Mouse (Mus musculus) spleen, postnatal 10 days (tissue): ENCODE results near the gene Prodh2.
"Not testable (repeated sequence)": the region's sequence is repeated elsewhere in the genome, so short reads cannot be mapped to it uniquely, and the experiment has no call there.

ENCODE experiments used
- DNase-seq, 2 experiments: peaks; one replicate each; pipeline ENCODE4 v3.0.0; 2021 to 2022; ENCODE audit warnings: low spot score in 2 of 2

The Prodh2 gene

DNA sequence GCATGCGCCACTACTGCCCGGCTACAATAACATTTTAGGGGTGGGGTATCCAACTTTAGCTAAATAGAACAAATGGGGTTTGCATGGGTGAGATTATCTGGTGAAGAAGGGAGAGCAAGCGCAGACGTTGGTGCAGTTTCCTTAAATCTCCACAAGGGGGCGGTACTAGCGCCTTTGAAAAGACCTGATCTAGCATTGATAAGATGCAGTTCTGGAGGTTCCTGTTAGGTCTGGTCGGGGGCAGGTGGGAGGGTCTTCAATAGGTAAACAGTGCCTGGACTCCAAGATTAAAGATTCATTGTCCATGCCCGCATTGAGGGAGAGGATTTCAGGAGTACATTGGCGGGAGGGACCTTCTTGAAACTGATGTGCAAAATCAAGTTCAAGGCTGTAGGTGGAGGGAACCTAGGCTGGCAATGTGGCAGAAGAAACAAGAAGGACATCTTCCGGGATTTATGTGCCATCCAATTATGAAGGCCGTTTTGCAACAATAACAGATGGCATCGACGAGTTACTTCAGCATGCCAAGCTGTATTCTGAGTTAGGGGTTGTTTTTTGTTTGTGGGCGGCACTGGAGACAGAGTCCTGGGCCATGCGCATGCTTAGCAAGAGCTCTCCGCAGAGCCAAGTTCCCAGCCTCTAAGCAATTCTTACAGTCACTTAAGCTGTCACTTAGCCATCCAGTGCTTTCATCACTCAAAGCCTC lies 3.0 kb upstream of the Prodh2 start:
- peak; percentile 25 to 63 for DNase-seq

DNA sequence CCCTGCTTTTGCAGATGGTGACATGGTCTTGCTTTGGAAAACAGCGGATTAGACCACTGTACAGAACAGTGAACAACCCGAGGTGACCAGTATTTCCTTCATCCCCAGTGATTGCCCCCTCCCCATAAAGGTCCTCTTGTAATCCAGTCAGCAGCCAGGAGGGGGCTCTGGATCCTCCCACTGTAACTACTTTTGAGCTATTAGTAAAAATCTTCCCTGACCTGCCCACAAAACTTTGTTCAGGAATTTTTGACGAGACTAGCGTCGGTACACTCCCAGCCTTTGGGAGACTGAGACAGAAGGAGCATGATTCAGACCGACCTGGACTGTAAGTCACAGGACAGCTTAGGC lies 2.5 kb upstream of the Prodh2 start:
- no peak for DNase-seq

DNA sequence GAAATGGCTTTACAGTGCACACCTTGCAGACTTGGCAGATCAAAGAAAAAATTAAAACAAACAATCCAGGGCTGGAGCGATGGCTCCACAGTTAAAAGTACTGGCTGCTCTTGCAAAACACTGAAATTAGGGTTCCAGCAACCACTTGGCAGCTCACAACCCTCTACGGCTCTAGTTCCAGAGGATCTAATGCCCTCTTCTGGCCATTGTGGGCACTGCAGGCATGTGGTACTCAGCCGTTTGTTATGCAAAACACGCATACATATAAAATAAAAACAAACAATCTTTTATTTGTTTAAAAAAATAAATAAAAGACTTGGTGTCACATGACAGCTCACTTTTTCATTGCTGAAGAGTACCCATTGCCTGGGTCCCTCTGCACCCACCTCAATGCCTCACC lies 657 bp upstream of the Prodh2 start:
- peak; percentile 74 to 88 for DNase-seq

DNA sequence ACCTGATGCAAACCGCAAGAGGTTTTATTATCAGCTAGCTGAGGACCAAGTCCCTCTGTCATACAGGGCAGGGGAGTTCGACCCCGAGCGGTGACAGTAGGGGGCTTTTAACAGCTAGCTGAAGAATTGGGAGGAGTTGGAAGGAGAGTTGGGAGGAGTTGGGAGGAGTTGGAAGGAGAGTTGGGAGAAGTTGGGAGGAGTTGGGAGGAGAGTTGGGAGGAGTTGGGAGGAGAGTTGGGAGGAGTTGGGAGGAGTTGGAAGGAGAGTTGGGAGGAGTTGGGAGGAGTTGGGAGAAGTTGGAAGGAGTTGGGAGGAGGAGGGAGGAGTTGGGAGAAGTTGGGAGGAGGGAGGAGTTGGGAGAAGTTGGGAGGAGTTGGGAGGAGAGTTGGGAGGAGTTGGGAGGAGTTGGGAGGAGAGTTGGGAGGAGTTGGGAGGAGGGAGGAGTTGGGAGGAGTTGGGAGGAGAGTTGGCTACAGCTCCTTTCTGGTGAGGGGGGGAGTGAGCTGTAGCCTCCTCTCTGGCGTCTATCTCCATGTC lies 2.2 kb downstream of the Prodh2 start:
- DNase-seq: not testable (repeated sequence)

DNA sequence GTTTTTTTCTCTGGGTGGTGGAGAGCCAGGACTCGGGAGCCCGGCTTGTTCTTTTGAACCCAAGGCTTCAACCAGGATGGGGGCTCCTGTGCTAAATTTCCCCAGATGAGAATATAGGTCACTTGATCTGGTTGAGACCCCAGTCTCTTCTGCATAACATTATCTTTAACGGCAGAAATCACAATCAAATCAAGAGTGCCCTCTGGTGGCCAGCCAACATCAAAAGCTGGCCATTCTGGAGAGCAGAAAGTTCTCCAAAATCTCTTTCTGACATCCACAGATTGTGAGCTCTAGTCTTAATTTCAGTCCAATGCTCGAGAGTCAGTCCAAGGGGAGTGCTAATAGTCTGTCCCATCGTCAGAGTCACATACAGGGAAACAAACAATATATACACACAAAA lies 7.7 kb downstream of the Prodh2 start:
- DNase-seq: not testable (repeated sequence)

DNA sequence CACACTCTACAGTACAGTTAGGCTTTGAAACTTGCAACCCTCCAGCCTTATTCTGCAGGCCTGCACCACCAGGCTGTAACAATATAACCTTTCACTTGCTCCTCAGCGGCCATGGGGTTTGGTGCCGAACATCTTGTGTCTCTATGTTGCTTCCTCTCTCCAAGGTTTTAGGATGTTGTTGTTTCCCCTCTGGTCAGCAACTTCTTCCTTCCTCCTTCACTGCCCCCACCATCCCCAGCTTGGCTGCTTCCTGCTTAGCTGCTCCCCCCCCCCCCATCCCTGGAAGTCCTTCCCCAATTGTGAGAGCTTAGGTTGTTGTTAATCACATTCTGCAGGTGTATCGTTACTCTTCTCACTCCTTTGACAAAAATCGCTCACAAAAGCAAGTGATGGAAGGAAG lies 14.6 kb downstream of the Prodh2 start:
- DNase-seq: no peak

DNA sequence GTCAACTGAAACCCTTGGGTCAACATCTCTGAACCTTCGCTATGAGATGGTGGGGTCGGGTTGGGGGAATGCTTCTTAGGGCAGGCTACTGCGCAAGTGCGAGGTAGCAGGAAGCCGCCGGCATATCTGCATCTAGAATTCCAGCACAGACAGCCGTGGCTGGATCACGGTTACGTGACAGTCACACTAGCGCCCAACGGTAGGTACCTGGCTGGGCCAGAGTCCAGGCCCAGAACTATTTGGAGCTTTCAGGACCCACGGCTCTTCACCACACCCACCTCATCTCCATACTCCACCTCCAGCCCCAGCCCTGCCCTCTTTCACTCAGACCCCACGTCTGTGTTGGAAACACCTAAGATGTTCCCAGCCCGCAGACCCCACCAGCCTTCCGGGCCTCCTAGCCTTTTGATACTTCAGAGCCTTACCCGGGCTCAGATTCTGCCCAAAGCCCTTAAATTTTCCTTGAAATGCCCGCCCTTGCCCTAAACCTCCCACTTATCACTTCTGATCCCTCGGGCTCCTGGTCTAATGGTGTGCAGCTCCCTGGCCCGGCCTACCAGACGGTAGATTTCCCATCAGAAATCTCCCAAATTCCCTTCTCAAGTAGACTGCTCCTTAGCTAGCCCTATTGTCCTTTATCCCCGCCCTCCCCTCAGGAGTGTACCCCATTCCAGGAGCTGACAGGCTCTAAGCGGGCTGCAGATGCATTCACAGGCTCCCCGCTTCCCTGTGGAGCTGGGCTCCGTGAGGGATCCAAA lies 21.8 kb downstream of the Prodh2 start:
- DNase-seq: no peak

DNA sequence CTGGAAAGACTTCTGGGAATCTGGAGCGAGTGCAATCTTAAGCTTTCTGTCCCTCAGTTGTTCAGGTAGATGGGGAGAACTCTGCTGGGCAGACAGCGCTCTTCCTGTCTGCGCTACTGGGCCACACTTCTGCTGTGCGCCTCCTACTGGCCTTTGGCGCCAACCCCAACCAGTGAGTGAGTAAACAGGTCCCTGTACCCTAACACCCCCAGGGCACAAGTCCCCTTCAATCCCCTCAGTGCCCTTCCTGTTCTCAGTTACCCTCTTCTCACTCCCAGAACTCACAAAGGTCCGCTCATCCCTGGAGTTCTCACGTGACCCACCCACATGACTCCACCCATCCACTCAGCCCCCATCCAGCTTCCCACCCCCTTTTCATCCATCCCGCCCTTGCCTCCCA lies 24.9 kb downstream of the Prodh2 start:
- DNase-seq: no peak

DNA sequence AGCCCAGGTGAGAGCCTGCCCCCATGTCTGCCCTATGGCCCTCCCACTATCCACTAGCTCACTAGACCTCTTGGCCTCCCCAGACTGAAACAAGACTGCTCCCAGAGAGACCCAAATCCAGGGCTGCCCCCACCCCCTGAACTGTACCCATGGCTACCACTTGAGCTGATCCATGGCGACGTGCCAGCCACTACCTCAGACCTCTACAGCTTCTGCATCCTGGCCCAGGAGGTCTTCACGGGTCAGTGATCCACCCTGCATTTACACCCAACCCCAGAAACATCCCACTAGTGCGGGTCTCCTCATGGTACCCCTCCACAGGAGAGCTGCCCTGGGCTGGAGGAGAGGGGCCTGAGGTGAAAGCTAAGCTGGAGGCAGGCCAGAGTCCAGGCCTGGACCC lies 27.0 kb downstream of the Prodh2 start:
- DNase-seq: no peak

DNA sequence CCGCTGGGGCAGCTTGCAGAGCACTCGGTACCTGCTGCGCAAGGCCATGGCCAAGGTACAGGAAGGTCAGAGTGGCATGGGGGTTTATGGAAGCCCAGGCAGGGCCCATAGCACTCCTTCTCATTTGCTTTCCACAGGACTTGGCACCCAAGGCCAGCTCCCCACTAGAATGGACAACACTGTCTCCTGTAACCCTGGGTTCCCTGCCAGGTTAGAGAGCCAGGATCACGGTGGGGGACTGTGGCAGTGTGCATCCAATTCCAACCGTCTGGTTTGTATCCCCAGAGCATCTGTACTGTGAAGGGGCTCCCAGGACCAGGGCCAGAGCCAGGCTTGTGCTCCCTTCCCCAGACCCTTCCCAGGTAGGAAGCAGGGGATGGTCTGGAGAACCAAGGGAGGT lies 27.4 kb downstream of the Prodh2 start:
- no peak for DNase-seq

DNA sequence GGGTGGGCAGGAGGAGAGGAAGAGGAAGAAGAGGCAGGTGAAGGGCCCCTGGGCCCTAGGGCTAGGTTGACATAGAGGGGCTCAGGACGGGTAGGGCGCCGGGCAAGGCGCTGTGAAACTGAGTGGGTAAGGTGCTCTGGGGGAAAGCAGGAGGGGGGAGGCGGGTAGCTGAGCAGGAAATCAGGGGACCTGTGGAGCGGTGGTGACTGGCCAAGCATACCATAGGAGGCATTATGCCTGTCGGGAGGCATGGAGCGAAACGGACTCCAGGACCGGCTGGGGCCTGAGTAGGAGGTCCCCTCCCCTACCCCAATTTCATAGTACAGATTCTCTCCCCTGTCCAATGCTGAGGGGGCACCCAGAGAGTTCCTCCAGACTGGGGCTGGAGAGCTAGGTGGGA lies 29.4 kb downstream of the Prodh2 start:
- DNase-seq: no peak

DNA sequence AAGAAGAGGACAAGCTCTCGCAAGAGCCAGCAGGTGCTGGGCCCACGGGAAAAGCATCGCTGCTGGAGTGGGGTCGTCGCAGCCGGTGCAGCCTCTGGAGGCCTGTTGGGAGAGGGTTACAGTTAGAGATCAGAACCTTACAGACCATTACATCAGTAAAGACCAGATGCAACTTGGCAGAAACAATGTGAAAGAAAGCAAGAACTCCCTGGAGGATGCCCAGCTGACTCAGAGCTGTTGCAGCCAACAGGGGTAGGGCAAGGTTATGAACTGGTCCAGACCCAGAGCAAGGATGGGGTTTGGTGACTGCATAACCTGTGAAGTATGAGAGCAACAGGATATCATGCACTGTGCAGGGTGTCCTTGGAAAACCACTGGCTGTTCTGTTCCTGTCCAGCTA lies 31.1 kb downstream of the Prodh2 start:
- DNase-seq: no peak

DNA sequence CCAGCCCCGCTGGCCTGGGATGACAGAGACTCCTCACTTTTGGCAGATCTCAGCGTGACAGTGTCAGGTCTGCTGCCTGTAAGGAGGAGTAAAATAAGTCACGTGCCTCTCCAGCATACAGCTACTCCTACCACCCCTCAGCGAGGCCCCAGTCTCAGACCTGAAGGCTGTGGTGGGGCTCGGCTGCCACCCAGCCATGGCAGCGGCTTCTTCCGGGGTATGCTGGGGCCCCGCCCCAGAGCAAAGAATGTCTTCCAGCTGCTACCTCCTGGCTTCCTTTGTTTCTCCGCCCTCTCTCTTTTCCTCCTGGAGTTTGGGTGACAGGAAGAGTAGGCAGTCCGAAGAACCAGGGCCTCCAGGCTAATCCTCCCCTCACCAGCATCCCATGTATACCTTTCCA lies 32.5 kb downstream of the Prodh2 start:
- no peak for DNase-seq

DNA sequence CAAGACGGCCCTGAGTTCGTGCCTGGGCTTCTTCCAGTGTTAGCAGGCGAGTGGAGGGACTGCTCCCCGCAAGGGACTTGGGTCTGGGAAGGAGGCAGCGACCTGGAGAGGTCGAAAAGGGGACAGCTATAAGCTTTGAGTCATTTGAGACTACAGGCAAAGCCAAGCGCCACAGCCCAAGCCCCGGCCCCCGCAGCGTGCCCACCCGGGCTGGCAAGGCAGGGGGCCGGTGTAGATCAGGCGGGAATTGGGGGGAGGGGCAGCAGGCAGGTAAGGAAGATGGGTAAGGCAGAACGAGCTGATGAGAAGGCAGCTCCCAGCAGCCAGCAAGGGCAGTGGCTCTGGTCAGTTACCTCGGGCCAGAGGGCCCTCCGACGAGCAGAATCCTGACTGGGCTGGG lies 33.0 kb downstream of the Prodh2 start:
- DNase-seq: no peak

DNA sequence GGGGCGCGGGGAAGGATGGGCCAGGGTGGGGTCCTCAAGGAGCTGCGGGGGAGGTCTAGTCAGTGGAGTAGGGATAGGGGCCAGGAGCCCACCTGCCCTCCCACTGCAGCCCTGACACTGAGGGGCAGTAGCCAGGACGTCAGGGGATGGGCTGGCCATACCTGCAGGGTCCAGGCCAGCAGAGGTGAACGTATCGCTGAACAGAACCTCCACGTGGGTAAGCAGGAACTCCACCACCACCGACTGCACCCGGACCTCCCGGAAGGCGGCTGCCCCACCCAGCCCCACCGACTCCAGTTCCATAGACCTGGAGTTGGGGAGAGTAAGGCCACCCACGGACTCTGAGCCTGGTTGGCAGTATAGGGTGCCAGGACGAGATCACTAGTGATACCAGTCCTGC lies 33.6 kb downstream of the Prodh2 start:
- no peak for DNase-seq

DNA sequence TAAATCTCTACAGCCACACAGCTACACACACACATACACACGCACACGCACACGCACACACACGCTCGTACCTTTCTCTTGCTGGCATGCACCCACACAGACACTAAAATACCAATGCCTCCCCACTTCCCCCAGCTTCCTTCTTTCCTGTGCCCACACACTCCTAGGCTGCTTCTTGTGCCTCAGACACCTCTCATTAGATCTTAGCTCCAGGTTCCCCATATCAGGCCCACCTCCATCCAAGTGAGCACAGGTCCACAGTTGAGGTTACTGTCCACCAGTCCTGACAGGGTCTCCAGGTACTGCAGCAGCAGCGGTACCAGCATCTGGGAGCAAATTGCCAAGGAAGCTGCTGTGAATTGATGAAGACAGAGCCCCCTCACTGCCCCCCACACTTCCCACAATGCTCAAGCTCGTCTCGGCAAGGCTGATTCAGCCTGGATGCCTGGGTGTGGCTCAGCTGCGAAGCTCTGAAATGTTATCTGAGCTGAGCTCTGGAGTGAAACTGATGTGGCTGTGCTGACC lies 37.9 kb downstream of the Prodh2 start:
- no peak for DNase-seq

DNA sequence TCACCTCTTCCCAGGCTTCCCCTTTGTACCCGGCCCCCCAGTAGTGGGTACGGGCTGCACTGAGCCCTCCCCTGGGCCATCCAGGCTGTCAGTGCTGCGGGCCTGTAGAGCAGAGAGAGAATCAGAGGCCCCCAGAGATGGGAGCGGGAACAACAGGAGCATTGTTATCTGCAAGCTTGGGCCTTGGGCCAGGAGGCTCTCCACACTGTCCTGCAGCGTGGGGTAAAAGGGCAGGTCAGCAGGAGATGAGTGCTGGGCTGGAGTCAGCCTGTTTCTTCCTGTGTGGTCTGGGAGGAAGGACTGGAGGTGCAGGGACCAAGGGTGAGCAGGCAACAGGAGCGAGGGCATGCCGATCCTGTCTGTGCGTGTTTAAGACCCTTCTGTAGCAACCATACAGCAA lies 39.5 kb downstream of the Prodh2 start:
- no peak for DNase-seq

DNA sequence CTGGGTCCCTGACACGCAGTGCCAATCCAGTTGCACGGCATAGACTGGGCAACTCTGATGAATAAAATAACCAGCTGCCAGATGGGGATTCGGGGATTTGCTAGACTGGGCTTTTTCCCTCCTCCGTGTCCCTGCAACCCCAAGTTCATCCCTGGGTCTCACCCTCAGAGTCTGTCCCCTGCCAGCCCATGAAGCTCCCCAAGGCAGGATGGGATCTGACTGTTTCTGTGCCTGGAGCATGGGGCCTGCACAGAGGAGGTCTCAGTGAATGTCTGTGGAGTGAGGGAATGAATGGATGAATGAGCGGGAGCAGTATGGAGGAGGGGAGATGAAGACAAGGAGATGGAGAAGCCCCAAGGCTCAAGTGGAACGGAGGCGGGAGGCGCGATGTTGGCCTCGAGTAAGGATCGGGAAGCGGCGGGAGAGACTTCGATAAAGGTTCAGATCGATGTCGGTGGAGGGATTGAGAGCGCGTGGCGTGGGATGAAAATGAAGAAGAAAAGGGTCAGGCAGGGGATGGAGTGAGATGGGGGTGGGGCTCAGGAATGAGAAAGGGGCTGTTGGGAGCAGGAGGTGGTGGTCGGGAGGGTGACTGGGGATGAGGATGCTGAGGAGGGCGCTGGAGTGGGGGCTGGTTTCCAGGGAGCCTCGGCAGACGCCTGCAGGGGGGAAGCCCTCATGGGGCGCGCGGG lies 40.7 kb downstream of the Prodh2 start:
- DNase-seq: peak in 1 of 2 experiments; percentile 38

DNA sequence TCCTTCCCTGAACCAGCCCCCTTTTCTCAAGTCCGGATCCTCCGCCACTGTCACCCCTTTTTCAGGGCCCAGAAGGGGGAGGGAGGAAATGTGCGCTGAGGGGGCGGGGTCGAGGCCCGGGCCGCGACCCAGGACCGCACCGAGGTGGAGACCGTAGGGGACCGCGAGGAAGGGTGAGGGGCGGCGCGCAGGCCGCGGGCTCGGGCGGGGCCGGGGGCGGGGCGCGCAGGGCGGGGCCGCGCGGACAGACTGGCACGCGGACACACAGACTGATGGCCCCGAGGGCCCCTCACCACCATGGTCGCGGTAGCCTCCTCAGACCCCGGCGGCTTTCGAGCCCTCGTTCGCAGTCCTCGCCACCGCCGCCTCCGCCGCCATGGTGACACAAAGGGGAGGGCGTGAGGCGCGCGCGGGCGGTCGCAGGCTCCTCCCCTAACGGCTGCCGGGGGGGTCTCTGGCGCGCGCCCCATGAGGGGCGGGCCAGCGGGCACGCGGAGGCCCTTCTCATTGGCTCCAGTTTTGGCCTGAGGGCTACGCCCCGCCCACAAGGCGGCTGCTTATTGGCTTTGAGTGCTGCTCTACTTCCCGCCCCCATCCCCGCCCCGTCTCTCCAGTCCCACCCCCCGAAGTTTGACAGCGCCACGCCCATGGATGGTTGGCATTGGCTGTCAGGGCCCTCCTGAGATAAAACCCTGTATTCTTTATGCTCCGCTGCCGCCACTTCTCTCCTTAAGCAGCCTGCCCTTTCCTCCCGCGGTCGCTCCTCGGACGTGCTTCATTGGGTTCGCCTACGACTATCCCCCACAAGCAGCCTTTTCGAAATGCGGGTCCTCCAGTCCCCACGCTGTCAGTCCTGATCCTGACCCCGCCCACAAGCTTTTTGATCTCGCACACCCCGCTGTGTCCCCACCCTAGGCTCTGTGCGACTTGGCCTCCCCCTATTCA lies 41.5 kb downstream of the Prodh2 start, which contains the start of gene Arhgap33:
Arhgap33 (minus strand) TSS at position 428 of the 945 bp plus-strand sequence.
- DNase-seq: peak; percentile 91 to 97

DNA sequence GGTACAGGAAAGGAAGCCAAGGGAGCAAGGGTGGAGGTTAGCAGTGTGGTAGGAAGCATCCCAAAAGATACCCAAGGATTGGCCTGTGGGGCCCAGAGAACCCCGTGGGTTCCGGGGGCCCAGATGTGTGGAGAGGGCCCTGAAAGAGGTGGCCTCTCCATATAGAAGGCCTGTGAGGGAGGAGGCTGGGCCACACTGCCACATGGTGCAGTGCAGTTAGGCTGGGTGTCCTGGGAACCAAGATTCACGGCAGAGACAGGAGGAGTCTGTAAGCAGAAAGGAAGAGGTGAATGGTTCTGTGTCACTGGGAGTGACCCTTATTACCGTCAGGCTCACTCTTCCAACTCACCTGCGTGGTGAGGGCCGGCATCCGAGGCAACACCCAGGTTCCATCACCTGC lies 47.1 kb downstream of the Prodh2 start:
- no peak for DNase-seq

DNA sequence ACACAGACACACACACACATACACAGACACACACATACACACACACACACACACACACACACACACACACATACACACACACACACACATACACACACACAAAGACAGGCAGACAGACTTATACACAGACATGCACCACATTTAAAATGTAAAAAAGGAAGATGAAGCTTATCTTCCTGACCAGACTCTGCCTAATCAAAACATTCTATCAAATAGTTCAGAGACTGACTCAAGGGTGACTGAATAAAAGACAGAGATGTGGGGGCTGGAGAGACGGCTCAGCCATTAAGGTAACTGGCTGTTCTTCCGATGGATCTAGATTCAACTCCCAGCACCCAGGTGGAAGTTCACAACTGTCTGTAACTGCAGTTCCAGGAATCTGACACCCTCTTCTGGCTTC lies 50.9 kb downstream of the Prodh2 start:
- no peak for DNase-seq
